Mouse (Mus musculus) cerebellum, adult 2 months (tissue): Measurements from ENCODE around the gene Csrnp3. TPM values are rescaled to one million over a fixed set of nuclear protein-coding genes. Genes with fewer than 3 reads are reported as not detected.
A peak's percentile ranks its signal among the peaks of the same experiment; 100 is the strongest.

Source experiments
- DNase-seq, 2 experiments: peaks; one replicate each; pipeline ENCODE4 v3.0.0; 2021
- H3K27ac ChIP-seq: fragments of 200-500 bp; 2 replicates; pipeline ENCODE4 v1.5.1; 2012; ENCODE audit warnings: low read length, control low read depth, inconsistent platforms; ENCODE audit not compliant: insufficient read depth
- H3K27me3 ChIP-seq: fragments of 200-500 bp; 2 replicates; pipeline ENCODE4 v1.6.1; 2012; ENCODE audit warnings: inconsistent platforms, mild to moderate bottlenecking, low read length, moderate library complexity; ENCODE audit not compliant: control insufficient read depth, insufficient read depth
- H3K4me1 ChIP-seq: fragments of 200-500 bp; 2 replicates; pipeline ENCODE4 v1.6.1; 2011; ENCODE audit warnings: low read length; ENCODE audit not compliant: control insufficient read depth, insufficient read depth
- H3K4me3 ChIP-seq: fragments of 200-500 bp; replicated peaks from 2 replicates; pipeline ENCODE3; 2011; ENCODE audit warnings: mild to moderate bottlenecking, low read depth, low read length, control low read depth; ENCODE audit not compliant: insufficient read depth
- CTCF ChIP-seq: fragments of 200-500 bp; IDR thresholded peaks from 2 replicates; pipeline ENCODE4 v1.5.1; 2011; ENCODE audit warnings: low read depth, mild to moderate bottlenecking, control low read depth, low read length, moderate library complexity, borderline replicate concordance; ENCODE audit not compliant: insufficient read depth
- POLR2A ChIP-seq: fragments of 200-500 bp; IDR thresholded peaks from 2 replicates; pipeline ENCODE4 v1.6.1; 2011; ENCODE audit warnings: low read length, control low read depth, borderline replicate concordance; ENCODE audit not compliant: insufficient read depth
- whole genome bisulfite sequencing: fragments of 180-500 bp; shearing (Covaris S2); methylation state at CpG from one replicate; pipeline ENCODE4 v1.1.7; 2018; 5-methylcytosine and 5-hydroxymethylcytosine counted together
- polyA plus RNA-seq: library from polyadenylated mRNA; depleted of rRNA; stranded (reverse); fragments of >200 nt; gene quantifications from 2 replicates; pipeline ENCODE4 v1.2.3, GENCODE M21; 2012; rRNA removed

Csrnp3 gene
- polyA plus RNA-seq, 1 experiment = 12.0 TPM

DNA sequence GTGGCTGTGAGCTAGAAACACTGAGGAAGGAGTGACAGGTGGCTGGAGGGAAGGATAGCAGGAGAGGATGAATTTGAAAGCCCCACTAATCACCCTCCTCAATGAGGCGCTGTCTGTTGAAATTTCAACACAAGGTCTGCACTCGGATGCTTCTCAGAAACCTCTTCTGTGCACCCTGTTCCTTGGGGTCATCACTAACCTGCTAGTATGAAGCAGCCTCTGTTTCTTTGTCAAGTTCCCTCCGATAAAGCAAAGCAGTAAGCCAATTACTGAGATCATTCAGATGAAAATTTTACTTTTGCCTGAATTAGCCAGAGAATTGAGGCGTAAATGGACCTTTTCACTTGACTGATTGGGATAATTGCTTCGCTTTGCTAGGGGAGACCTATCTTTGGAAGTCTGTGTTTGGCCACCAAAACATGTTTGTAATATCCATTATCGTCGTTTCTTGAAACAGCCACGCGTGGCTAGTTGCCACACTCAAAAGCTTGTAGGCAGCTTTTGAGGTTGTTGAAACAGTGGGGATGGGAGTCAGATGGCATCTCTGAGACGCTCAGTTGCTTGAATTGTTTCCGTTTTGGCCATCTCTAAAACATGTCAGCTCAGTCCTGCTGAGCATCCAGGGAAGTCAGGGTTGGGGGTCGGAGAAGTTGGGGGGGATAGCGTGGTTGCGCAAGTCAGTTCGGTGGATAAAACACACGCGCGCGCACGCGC lies 195.8 kb downstream of the Csrnp3 start:
- peak overlapping the region; percentile 65 for H3K4me3 ChIP-seq
- TF ChIP-seq CTCF = no peak
- no peak for TF ChIP-seq POLR2A
- WGBS = 11% methylated on average over 21 of the region's 21 CpGs
- H3K27me3 ChIP-seq = no peaks in the 10 kb centered on the region; the same call in 1 of the 2 replicates
- no peak for DNase-seq
- no peak overlapping the region for H3K27ac ChIP-seq
- no peaks in the 10 kb centered on the region for H3K4me1 ChIP-seq

DNA sequence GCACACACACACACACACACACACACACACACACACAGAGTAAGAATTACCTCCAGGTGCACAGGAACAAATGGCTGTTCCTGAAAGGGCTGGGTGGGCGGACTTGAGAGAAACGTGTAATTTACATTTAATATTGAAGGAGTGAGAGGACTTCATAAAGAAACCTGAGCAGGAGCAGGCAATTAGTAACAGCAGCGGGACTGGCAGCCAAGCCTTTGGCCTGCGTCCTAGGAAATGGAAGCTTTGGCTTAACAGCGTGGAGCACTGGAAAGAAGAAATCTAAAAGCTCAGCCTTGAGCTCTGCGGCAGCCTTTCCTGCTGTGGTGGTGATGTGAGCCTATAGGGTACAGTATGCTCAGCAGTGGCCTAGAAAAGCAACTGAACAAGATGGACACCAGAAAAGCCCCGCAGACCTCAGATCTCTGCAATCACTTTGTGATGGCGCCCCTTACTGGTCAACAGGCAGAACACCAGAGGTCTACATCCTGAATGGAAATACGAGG lies 196.4 kb downstream of the Csrnp3 start:
- no peak for TF ChIP-seq POLR2A
- TF ChIP-seq CTCF = peak; percentile 69
- H3K27ac ChIP-seq = peak overlapping the region; percentile 49
- H3K4me1 ChIP-seq = no peaks in the 10 kb centered on the region
- H3K4me3 ChIP-seq = peak overlapping the region; percentile 65
- DNase-seq = peak; percentile 70 to 80
- no peaks in the 10 kb centered on the region; the same call in 1 of the 2 replicates for H3K27me3 ChIP-seq
- WGBS = 6% methylated on average over 9 of the region's 9 CpGs

DNA sequence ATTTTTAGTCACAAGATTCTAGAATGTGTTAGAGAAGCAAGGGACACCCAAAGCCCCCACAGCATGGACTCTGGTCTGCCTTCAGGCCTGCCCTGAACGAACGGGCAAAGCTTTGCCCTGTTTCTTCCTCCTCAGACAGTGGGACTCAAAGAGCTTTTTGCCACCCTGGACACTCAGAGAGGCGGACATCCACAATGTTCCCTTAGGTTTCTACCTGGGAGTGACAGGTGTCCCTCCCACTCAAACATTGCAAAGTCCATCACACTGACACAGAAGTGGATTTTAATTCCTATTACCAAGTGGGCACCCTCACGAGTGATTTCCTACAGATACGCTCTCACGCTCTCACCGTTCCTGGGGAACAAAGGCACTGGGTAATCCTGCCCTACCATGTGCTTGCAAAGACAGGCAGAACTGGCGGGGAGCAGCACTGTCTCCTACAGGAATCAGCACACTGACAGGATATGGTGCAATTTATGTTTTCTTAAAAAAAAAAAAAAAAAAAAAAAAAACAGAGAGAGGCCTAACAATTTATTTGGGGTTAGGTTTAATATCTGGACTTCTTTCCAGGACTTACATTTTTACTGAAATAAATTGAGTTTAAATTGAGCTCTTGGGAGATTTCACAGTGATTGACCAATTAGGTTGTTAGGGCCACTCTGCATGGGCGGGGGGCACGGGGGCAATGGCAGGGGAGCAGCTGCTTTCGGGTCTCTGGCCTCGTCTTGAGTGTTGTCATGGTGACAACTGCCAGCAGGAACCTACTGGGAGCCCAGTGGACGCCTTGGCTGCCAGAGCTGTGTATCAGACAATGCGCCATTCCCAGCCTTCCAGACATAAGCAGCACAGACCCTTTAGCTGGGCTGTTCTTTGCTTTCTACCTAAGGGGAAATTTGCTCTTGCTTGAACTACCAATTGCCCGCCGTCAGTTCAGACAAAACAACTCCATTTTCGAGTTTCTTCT lies 198.2 kb downstream of the Csrnp3 start:
- H3K27me3 ChIP-seq = no peaks in the 10 kb centered on the region; the same call in 1 of the 2 replicates
- WGBS = 59% methylated on average over 17 of the region's 17 CpGs
- no peaks in the 10 kb centered on the region for H3K4me1 ChIP-seq
- DNase-seq = no peak
- TF ChIP-seq POLR2A (no peak), CTCF (no peak)
- no peak overlapping the region for H3K4me3 ChIP-seq
- H3K27ac ChIP-seq = no peak overlapping the region

GRCm38 (mm10) chr2:66044405-66045089 lies 199.0 kb downstream of the Csrnp3 start:
- no peaks in the 10 kb centered on the region; the same call in 1 of the 2 replicates for H3K27me3 ChIP-seq
- H3K4me1 ChIP-seq = no peaks in the 10 kb centered on the region
- no peak overlapping the region for H3K27ac ChIP-seq
- TF ChIP-seq CTCF (no peak), POLR2A (no peak)
- 59% methylated on average over 12 of the region's 12 CpGs for WGBS
- DNase-seq = no peak
- H3K4me3 ChIP-seq = no peak overlapping the region

- H3K27ac ChIP-seq = no peak overlapping the region
- TF ChIP-seq CTCF (no peak), POLR2A (no peak)
- no peak overlapping the region for H3K4me3 ChIP-seq
- no peaks in the 10 kb centered on the region for H3K27me3 ChIP-seq
- DNase-seq = no peak
- H3K4me1 ChIP-seq = no peaks in the 10 kb centered on the region
- WGBS = 85% methylated on average over 10 of the region's 10 CpGs
Measured at GRCm38 (mm10) chr2:66063291-66063690, 217.7 kb downstream of the Csrnp3 start.

GRCm38 (mm10) chr2:66069454-66069853 lies 223.9 kb downstream of the Csrnp3 start:
- H3K27me3 ChIP-seq = no peaks in the 10 kb centered on the region; the same call in 1 of the 2 replicates
- WGBS = 12% methylated on average over 6 of the region's 6 CpGs
- no peak for DNase-seq
- no peaks in the 10 kb centered on the region for H3K4me1 ChIP-seq
- no peak for TF ChIP-seq POLR2A
- no peak for TF ChIP-seq CTCF
- no peak overlapping the region for H3K4me3 ChIP-seq
- H3K27ac ChIP-seq = no peak overlapping the region

GRCm38 (mm10) chr2:66080731-66081130 lies 235.2 kb downstream of the Csrnp3 start:
- DNase-seq = no peak
- no peak overlapping the region for H3K27ac ChIP-seq
- H3K4me3 ChIP-seq = no peak overlapping the region
- no peak for TF ChIP-seq CTCF
- TF ChIP-seq POLR2A = no peak
- no peaks in the 10 kb centered on the region; the same call in 1 of the 2 replicates for H3K27me3 ChIP-seq
- 97% methylated on average over 2 of the region's 2 CpGs for WGBS
- H3K4me1 ChIP-seq = no peaks in the 10 kb centered on the region

Other genes starting within 250 kb of the Csrnp3 start
- gene Scn2a, start 225.0 kb upstream of the Csrnp3 start, polyA plus RNA-seq = 91.0 and 99.4 TPM in 2 replicates